ENCODE assay signal across 9 mouse cellular contexts in genomic region chr11:120305535-120306365, GRCm38 (mm10). TPM values are rescaled to one million over a fixed set of nuclear protein-coding genes. Genes with fewer than 3 reads are reported as not detected.
DNase-seq lines count a peak whose midpoint lies in the region; ATAC-seq and TF ChIP-seq lines count a peak whose summit lies in the region.
"Had no signal": no experiment of that assay in that cellular context is flagged by ENCODE, and none has a peak within 500 bp of the region (broad histone marks: within the 10 kb centered on the region; RNA-seq: fewer than 3 reads in every experiment).

No protein-coding gene starts in this region.

- H3K36me3 ChIP-seq in megakaryocyte, embryonic 14.5 days (replicated peaks; ENCODE audit: low read length), result no peaks in the 10 kb centered on the region
- H3K36me3 ChIP-seq in forebrain, embryonic 11.5 days (ENCODE audit: control insufficient read depth, insufficient read depth, low read length), result no peaks in the 10 kb centered on the region
- H3K36me3 ChIP-seq in limb, embryonic 10.5 days, result no peaks in the 10 kb centered on the region

- no peak for TF ChIP-seq CTCF in olfactory bulb, adult 2 months (IDR thresholded peaks at IDR 0.05; ENCODE audit: insufficient read depth, low read depth, low read length)

- 24% methylated on average over 15 of the region's 15 CpGs for WGBS in forebrain, embryonic 11.5 days
- 23% methylated on average over 15 of the region's 15 CpGs for WGBS in limb, embryonic 10.5 days
- WGBS in olfactory bulb, adult 2 months, result 30% methylated on average over 15 of the region's 15 CpGs

- peak overlapping the region; percentile 66 for H3K4me2 ChIP-seq in forebrain, embryonic 11.5 days (ENCODE audit: low read depth, low read length, severe bottlenecking)

- peaks cover 82% of the 10 kb centered on the region for H3K4me1 ChIP-seq in megakaryocyte, embryonic 14.5 days
- peaks cover 30% of the 10 kb centered on the region for H3K4me1 ChIP-seq in forebrain, embryonic 11.5 days (replicated peaks; ENCODE audit: control insufficient read depth, insufficient read depth, low read length)
- H3K4me1 ChIP-seq in limb, embryonic 10.5 days, result peaks cover 76% of the 10 kb centered on the region
- peaks cover 42% of the 10 kb centered on the region for H3K4me1 ChIP-seq in olfactory bulb, adult 2 months (ENCODE audit: control insufficient read depth, insufficient read depth, low read length)

- peak overlapping the region; percentile 91 for H3K4me3 ChIP-seq in megakaryocyte, embryonic 14.5 days (replicated peaks)
- H3K4me3 ChIP-seq in forebrain, embryonic 11.5 days (ENCODE audit: low read depth, low read length), result peak overlapping the region; percentile 40
- peak overlapping the region; percentile 65 for H3K4me3 ChIP-seq in limb, embryonic 10.5 days
- H3K4me3 ChIP-seq in olfactory bulb, adult 2 months (ENCODE audit: insufficient read depth, low read depth, low read length), result peak overlapping the region; percentile 58

- peak overlapping the region; percentile 72 for H3K9ac ChIP-seq in forebrain, embryonic 11.5 days (ENCODE audit: low read length)

- TF ChIP-seq POLR2A in olfactory bulb, adult 2 months (IDR thresholded peaks at IDR 0.05; ENCODE audit: insufficient read depth, low read depth, low read length), result no peak

- peaks cover 60% of the 10 kb centered on the region for H3K27me3 ChIP-seq in megakaryocyte, embryonic 14.5 days (replicated peaks)
- peaks cover 7% of the 10 kb centered on the region for H3K27me3 ChIP-seq in forebrain, embryonic 11.5 days (ENCODE audit: control insufficient read depth, insufficient read depth, low read length)
- peaks cover 7% of the 10 kb centered on the region; the same call in 1 of the 2 replicates for H3K27me3 ChIP-seq in limb, embryonic 10.5 days (ENCODE audit: low read depth, poor library complexity, severe bottlenecking)

- H3K27ac ChIP-seq in forebrain, embryonic 11.5 days (ENCODE audit: low read depth, low read length), result peak overlapping the region; percentile 81
- H3K27ac ChIP-seq in limb, embryonic 10.5 days, result peak overlapping the region; percentile 98
- H3K27ac ChIP-seq in olfactory bulb, adult 2 months (ENCODE audit: insufficient read depth, low read depth, low read length), result peak overlapping the region; percentile 32

- intact Hi-C loops in left cerebral cortex, postnatal 4 days (cut with DNase I), result loop anchor here (5.0 kb wide), 3 partner anchors 73 to 193 kb away; partner anchors contain the start of gene Bahcc1

- DNase-seq in forebrain, embryonic 11.5 days (ENCODE audit: low spot score), result peak; percentile 58
- no peak for DNase-seq in limb, embryonic 10.5 days (ENCODE audit: low spot score)
- no peak for DNase-seq in retina, embryonic 14.5 days (ENCODE audit: low spot score)
- no peak for DNase-seq in left cerebral cortex, postnatal 4 days
- no peak for DNase-seq in kidney, postnatal 14 days

- no peaks in the 10 kb centered on the region for H3K9me3 ChIP-seq in megakaryocyte, embryonic 14.5 days
- no peaks in the 10 kb centered on the region for H3K9me3 ChIP-seq in forebrain, embryonic 11.5 days (ENCODE audit: control insufficient read depth, low read length)
- H3K9me3 ChIP-seq in limb, embryonic 10.5 days (replicated peaks), result no peaks in the 10 kb centered on the region

- ATAC-seq in megakaryocyte, adult 5-6 weeks (ENCODE audit: poor library complexity, severe bottlenecking), result no peak
- ATAC-seq in forebrain, embryonic 11.5 days (replicated peaks; ENCODE audit: low FRiP score), result no peak

RNA-seq across cellular contexts. Expression of gene Actg1, which starts 42.6 kb away (rescaled TPM):
- 2,399 and 2,630 TPM in 2 replicates for polyA plus RNA-seq in megakaryocyte, embryonic 14.5 days (2012; ENCODE audit: insufficient read depth, low replicate concordance)
- total RNA-seq in megakaryocyte, adult 5-6 weeks (2015), result 4,212 and 4,544 TPM in 2 replicates
- 2,305 and 2,430 TPM in 2 replicates for total RNA-seq in megakaryocyte, adult 5-6 weeks (2017)
- polyA plus RNA-seq in forebrain, embryonic 11.5 days (2014; fragmentation: Nextera tagmentation; extraction: Ambion mirVana), result 2,808 and 3,088 TPM in 2 replicates
- polyA plus RNA-seq in limb, embryonic 10.5 days (2016; fragmentation: Nextera tagmentation; extraction: Ambion mirVana), result 3,099 and 3,197 TPM in 2 replicates
- polyA plus RNA-seq in olfactory bulb, adult 2 months (2012; ENCODE audit: insufficient read depth, insufficient read length, low replicate concordance, missing spikeins), result 702 and 785 TPM in 2 replicates
- 1,000 to 10,000 TPM; 3,514 to 3,537 TPM for total RNA-seq in left cerebral cortex, postnatal 4 days (2021)

RNA-seq across cellular contexts. Expression of gene Fscn2, which starts 55.6 kb away (rescaled TPM):
- polyA plus RNA-seq in megakaryocyte, embryonic 14.5 days (2012; ENCODE audit: insufficient read depth, low replicate concordance), result 1.7 and 3.0 TPM in 2 replicates
- total RNA-seq in megakaryocyte, adult 5-6 weeks (2015), result not detected in 2 replicates
- not detected in 2 replicates for total RNA-seq in megakaryocyte, adult 5-6 weeks (2017)
- 1.0 TPM in 1 of 2 replicates, not detected in the other for polyA plus RNA-seq in forebrain, embryonic 11.5 days (2014; fragmentation: Nextera tagmentation; extraction: Ambion mirVana)
- polyA plus RNA-seq in limb, embryonic 10.5 days (2016; fragmentation: Nextera tagmentation; extraction: Ambion mirVana), result 0.35 and 0.74 TPM in 2 replicates
- polyA plus RNA-seq in olfactory bulb, adult 2 months (2012; ENCODE audit: insufficient read depth, insufficient read length, low replicate concordance, missing spikeins), result not detected in 2 replicates
- total RNA-seq in left cerebral cortex, postnatal 4 days (2021), result under 1 TPM; 0.42 to 0.44 TPM
- total RNA-seq: common myeloid progenitor, adult 5-6 weeks had no signal

Comparison
In these comparisons a context has a peak if more than half of its experiments do, and no peak if none do; other contexts are left out.
1. H3K4me3 ChIP-seq: peak in every context shown above with its lines; median percentile 91 in megakaryocyte, embryonic 14.5 days; 65 in limb, embryonic 10.5 days; 58 in olfactory bulb, adult 2 months; 40 in forebrain, embryonic 11.5 days.
2. H3K27ac ChIP-seq: peak in every context shown above with its lines; median percentile 98 in limb, embryonic 10.5 days; 81 in forebrain, embryonic 11.5 days; 32 in olfactory bulb, adult 2 months.